Mouse (Mus musculus): ENCODE results near the gene Olfr76.
"Not testable (repeated sequence)": the region's sequence is repeated elsewhere in the genome, so short reads cannot be mapped to it uniquely, and the experiment has no call there.

The Olfr76 gene

GRCm38 (mm10) chr19:12123103-12123502 is at the start of gene Olfr76:
TSS of gene Olfr76 (minus strand) at chr19:12123203.
- no peak for DNase-seq (ENCODE audit: low spot score)

- DNase-seq (ENCODE audit: low spot score) = not testable (repeated sequence)
Measured at GRCm38 (mm10) chr19:12170062-12170599, 47.1 kb upstream of the Olfr76 start, which contains the start of gene Olfr1555-ps1. TSS of gene Olfr1555-ps1 (minus strand) at chr19:12170112.

- no peak for DNase-seq (ENCODE audit: low spot score)
Measured at GRCm38 (mm10) chr19:12145452-12145851, 22.4 kb upstream of the Olfr76 start.

- no peak for DNase-seq (ENCODE audit: low spot score)
Measured at GRCm38 (mm10) chr19:12143356-12143755, 20.4 kb upstream of the Olfr76 start.

GRCm38 (mm10) chr19:12134289-12134688 is 11.3 kb upstream of the Olfr76 start:
- DNase-seq (ENCODE audit: low spot score) = no peak

GRCm38 (mm10) chr19:12116464-12116863 is 6.5 kb downstream of the Olfr76 start:
- DNase-seq (ENCODE audit: low spot score) = no peak

- no peak for DNase-seq (ENCODE audit: low spot score)
Measured at GRCm38 (mm10) chr19:12115797-12116196, 7.2 kb downstream of the Olfr76 start, which contains the start of gene Olfr1428. TSS of gene Olfr1428 (minus strand) at chr19:12115897.

- DNase-seq (ENCODE audit: low spot score) = no peak
Measured at GRCm38 (mm10) chr19:12113807-12114206, 9.2 kb downstream of the Olfr76 start.

GRCm38 (mm10) chr19:12104541-12104940 is 18.5 kb downstream of the Olfr76 start:
- no peak for DNase-seq (ENCODE audit: low spot score)

- DNase-seq (ENCODE audit: low spot score) = no peak
Measured at GRCm38 (mm10) chr19:12103234-12103633, 19.8 kb downstream of the Olfr76 start, which contains the start of gene Olfr1427. TSS of gene Olfr1427 (minus strand) at chr19:12103334.

- no peak for DNase-seq (ENCODE audit: low spot score)
Measured at GRCm38 (mm10) chr19:12091913-12092312, 31.1 kb downstream of the Olfr76 start, which contains the start of gene Olfr1426. TSS of gene Olfr1426 (minus strand) at chr19:12092013.

GRCm38 (mm10) chr19:12077631-12078030 is 45.4 kb downstream of the Olfr76 start, which contains the start of gene Olfr1425:
TSS of gene Olfr1425 (minus strand) at chr19:12077731.
- not testable (repeated sequence) for DNase-seq (ENCODE audit: low spot score)

- DNase-seq (ENCODE audit: low spot score) = not testable (repeated sequence)
Measured at GRCm38 (mm10) chr19:12069546-12069945, 53.5 kb downstream of the Olfr76 start.
